Comparison of ENCODE assay signal across 11 mouse cellular contexts in the genomic region with DNA sequence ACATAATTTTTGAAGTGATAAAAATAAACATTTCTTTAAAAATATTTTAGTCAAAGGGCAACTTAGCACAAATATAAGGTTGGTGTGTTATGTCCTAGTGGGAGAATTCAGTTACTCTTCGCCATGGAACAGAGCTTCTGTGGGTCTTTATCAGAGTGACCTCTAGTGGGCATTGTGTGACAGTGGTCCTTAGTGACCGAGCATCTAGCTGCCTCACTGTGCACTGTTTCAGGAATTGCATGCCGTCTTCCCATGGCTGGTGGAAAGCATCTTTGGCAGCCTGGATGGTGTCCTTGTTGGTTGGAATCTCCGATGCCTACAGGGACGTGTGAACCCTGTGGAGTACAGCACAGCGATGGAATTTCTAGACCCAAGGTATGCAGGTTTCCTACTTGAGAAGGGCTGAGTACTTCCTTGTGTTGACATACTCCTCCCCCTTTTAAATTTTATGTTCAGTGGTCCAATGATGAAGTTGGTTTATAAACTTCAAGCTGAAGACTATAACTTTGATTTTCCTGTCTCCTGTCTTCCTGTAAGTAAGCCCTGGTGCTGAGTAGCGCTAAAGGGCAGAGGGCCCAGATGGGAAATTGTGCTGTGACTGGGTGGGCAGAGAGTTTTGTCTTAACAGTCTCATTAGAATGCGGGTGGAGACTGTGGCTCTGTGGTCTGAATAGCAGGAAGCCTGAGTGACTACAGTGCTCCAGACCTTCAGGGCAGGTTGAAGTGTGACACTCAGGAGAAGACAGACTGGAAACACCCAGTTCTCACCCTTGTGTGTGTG. TPM values are rescaled to one million over a fixed set of nuclear protein-coding genes. Genes with fewer than 3 reads are reported as not detected.
DNase-seq lines count a peak whose midpoint lies in the region; ATAC-seq and TF ChIP-seq lines count a peak whose summit lies in the region.
"Had no signal": no experiment of that assay in that cellular context is flagged by ENCODE, and none has a peak within 500 bp of the region (broad histone marks: within the 10 kb centered on the region; RNA-seq: fewer than 3 reads in every experiment).

No protein-coding gene starts in this region.

- H3K27me3 ChIP-seq in testis, adult 2 months (ENCODE audit: control insufficient read depth, insufficient read depth, low read length), result no peaks in the 10 kb centered on the region
- H3K27me3 ChIP-seq in intestine, embryonic 14.5 days (replicated peaks; ENCODE audit: control insufficient read depth, insufficient read depth, low read length), result no peaks in the 10 kb centered on the region
- H3K27me3 ChIP-seq in heart, embryonic 10.5 days (ENCODE audit: insufficient read depth, poor library complexity, severe bottlenecking), result no peaks in the 10 kb centered on the region
- H3K27me3 ChIP-seq: neural tube, embryonic 12.5 days had no signal

- H3K9me3 ChIP-seq in intestine, embryonic 14.5 days (ENCODE audit: control insufficient read depth, low read length), result no peaks in the 10 kb centered on the region
- H3K9me3 ChIP-seq in heart, embryonic 10.5 days, result no peaks in the 10 kb centered on the region
- H3K9me3 ChIP-seq: neural tube, embryonic 12.5 days had no signal

- no peaks in the 10 kb centered on the region; the same call in none of the 2 replicates for H3K36me3 ChIP-seq in testis, adult 2 months (ENCODE audit: control insufficient read depth, insufficient read depth, low read length)
- peaks cover 83% of the 10 kb centered on the region for H3K36me3 ChIP-seq in intestine, embryonic 14.5 days (ENCODE audit: control insufficient read depth, insufficient read depth, low read length)
- H3K36me3 ChIP-seq in heart, embryonic 10.5 days, result peaks cover 85% of the 10 kb centered on the region

- ATAC-seq in frontal cortex, adult (ENCODE audit: low TSS enrichment), result peak; percentile 55; the same call in 1 of the 2 replicates
- ATAC-seq in intestine, embryonic 14.5 days (replicated peaks; ENCODE audit: low FRiP score, low TSS enrichment, low read depth), result 0 out of 2 replicates have a peak, but pooled peaks have one; percentile 47
- ATAC-seq: activated CD4-positive, CD25-positive, alpha-beta regulatory T cell, adult 4 months had no signal

- H3K27ac ChIP-seq in testis, adult 2 months (ENCODE audit: control insufficient read depth, insufficient read depth, low read depth, low read length), result no peak overlapping the region
- H3K27ac ChIP-seq in intestine, embryonic 14.5 days (ENCODE audit: low read depth), result no peak overlapping the region
- no peak overlapping the region for H3K27ac ChIP-seq in heart, embryonic 10.5 days
- H3K27ac ChIP-seq: neural tube, embryonic 12.5 days had no signal

- 66% methylated on average over 8 of the region's 8 CpGs for WGBS in intestine, embryonic 14.5 days
- 75% methylated on average over 8 of the region's 8 CpGs for WGBS in heart, embryonic 10.5 days

- H3K4me2 ChIP-seq in intestine, embryonic 14.5 days (ENCODE audit: low read length), result no peak overlapping the region
- H3K4me2 ChIP-seq: neural tube, embryonic 12.5 days had no signal

- no peak overlapping the region for H3K4me3 ChIP-seq in testis, adult 2 months (ENCODE audit: control insufficient read depth, low read depth, low read length)
- no peak overlapping the region for H3K4me3 ChIP-seq in intestine, embryonic 14.5 days (ENCODE audit: low read depth, low read length)
- no peak overlapping the region for H3K4me3 ChIP-seq in heart, embryonic 10.5 days
- H3K4me3 ChIP-seq: neural tube, embryonic 12.5 days had no signal

- DNase-seq in frontal cortex, postnatal 14 days (ENCODE audit: low spot score in 2 of 2), result no peak
- DNase-seq in testis, postnatal 10 days (ENCODE audit: low spot score), result no peak
- no peak for DNase-seq in intestine, embryonic 14.5 days (ENCODE audit: low spot score)
- no peak for DNase-seq in right cerebral cortex, adult 18-20 months
- DNase-seq in heart, embryonic 10.5 days (ENCODE audit: low spot score), result no peak
- no peak for DNase-seq in natural killer cell, adult 2 months (ENCODE audit: low spot score in 2 of 2)
- DNase-seq: kidney, adult 11 months had no signal

- H3K9ac ChIP-seq in intestine, embryonic 14.5 days (ENCODE audit: low read length), result no peak overlapping the region
- H3K9ac ChIP-seq: neural tube, embryonic 12.5 days had no signal

- TF ChIP-seq POLR2A in testis, adult 2 months (IDR thresholded peaks at IDR 0.05; ENCODE audit: control insufficient read depth, low read depth, low read length), result no peak

- peak; percentile 40; the same call in 1 of the 2 replicates for TF ChIP-seq CTCF in testis, adult 2 months (IDR thresholded peaks at IDR 0.05; ENCODE audit: control insufficient read depth, insufficient read depth, insufficient replicate concordance, low read depth, low read length)

- no peaks in the 10 kb centered on the region for H3K4me1 ChIP-seq in testis, adult 2 months (ENCODE audit: control insufficient read depth, insufficient read depth, low read length)
- peaks cover under 1% of the 10 kb centered on the region; the same call in 1 of the 2 replicates for H3K4me1 ChIP-seq in intestine, embryonic 14.5 days (replicated peaks; ENCODE audit: control insufficient read depth, insufficient read depth, low read length)
- H3K4me1 ChIP-seq in heart, embryonic 10.5 days, result peaks cover 1% of the 10 kb centered on the region; the same call in 1 of the 2 replicates
- H3K4me1 ChIP-seq: neural tube, embryonic 12.5 days had no signal

RNA-seq across cellular contexts. Expression of gene Smpd4, which starts 6.5 kb away (rescaled TPM):
- polyA plus RNA-seq in testis, adult 2 months (2012; rRNA removed), result 280 and 291 TPM in 2 replicates
- 43.0 and 43.7 TPM in 2 replicates for polyA plus RNA-seq in intestine, embryonic 14.5 days (2014; fragmentation: Nextera tagmentation; extraction: Ambion mirVana)
- polyA plus RNA-seq in heart, embryonic 10.5 days (2016; fragmentation: Nextera tagmentation; extraction: Ambion mirVana), result 39.1 and 44.2 TPM in 2 replicates

RNA-seq across cellular contexts. Expression of gene Ccdc74a, which starts 20.6 kb away (rescaled TPM):
- 120 and 138 TPM in 2 replicates for polyA plus RNA-seq in testis, adult 2 months (2012; rRNA removed)
- polyA plus RNA-seq in intestine, embryonic 14.5 days (2014; fragmentation: Nextera tagmentation; extraction: Ambion mirVana), result 2.3 and 4.1 TPM in 2 replicates
- polyA plus RNA-seq in heart, embryonic 10.5 days (2016; fragmentation: Nextera tagmentation; extraction: Ambion mirVana), result 4.4 and 5.8 TPM in 2 replicates

RNA-seq across cellular contexts. Expression of gene Slc7a4, which starts 42.7 kb away (rescaled TPM):
- 49.9 and 55.6 TPM in 2 replicates for polyA plus RNA-seq in testis, adult 2 months (2012; rRNA removed)
- polyA plus RNA-seq in intestine, embryonic 14.5 days (2014; fragmentation: Nextera tagmentation; extraction: Ambion mirVana), result 10.8 and 15.6 TPM in 2 replicates
- polyA plus RNA-seq in heart, embryonic 10.5 days (2016; fragmentation: Nextera tagmentation; extraction: Ambion mirVana), result 3.3 and 8.5 TPM in 2 replicates

Comparison
In these comparisons a context has a peak if more than half of its experiments do, and no peak if none do; other contexts are left out.
1. RNA of gene Ccdc74a, which starts 20.6 kb away (polyA plus RNA-seq): 120 to 138 TPM in testis, adult 2 months; 4.4 to 5.8 TPM in heart, embryonic 10.5 days and 2.3 to 4.1 TPM in intestine, embryonic 14.5 days; every median in the first group is over 10 times any median in the second.